In the genomic region with DNA sequence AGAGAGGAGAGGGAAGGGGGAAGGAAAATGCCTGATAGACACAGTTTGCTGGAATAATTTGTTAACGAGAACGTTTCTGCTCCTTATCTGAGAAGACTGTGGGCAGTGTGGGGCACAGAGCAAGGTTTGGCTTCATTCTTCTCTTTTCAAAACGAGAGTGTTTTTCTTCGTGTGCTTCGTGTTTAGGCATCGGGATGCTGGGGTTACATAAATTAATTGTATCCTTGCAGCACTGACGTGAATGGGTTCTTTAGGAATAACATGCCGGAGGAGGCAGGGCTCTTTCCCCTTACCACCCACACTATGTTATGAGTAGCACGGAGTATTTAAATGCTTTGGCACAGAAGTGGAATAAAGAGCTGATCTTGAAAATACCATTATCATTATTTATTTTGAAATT, we compare ENCODE assay signal across 21 mouse cellular contexts.
DNase-seq lines count a peak whose midpoint lies in the region; ATAC-seq and TF ChIP-seq lines count a peak whose summit lies in the region.
"Had no signal": no experiment of that assay in that cellular context is flagged by ENCODE, and none has a peak within 500 bp of the region (broad histone marks: within the 10 kb centered on the region; RNA-seq: fewer than 3 reads in every experiment).

No protein-coding gene starts in this region.

- WGBS in hindbrain, postnatal 0 days, result 50% methylated on average over 9 of the region's 9 CpGs
- 59% methylated on average over 9 of the region's 9 CpGs for WGBS in hindbrain, embryonic 16.5 days
- 35% methylated on average over 9 of the region's 9 CpGs for WGBS in lung, embryonic 14.5 days
- 54% methylated on average over 9 of the region's 9 CpGs for WGBS in lung, postnatal 0 days

- H3K27ac ChIP-seq in hindbrain, postnatal 0 days, result no peak overlapping the region
- H3K27ac ChIP-seq in hindbrain, embryonic 16.5 days (ENCODE audit: low read depth, low read length), result no peak overlapping the region
- 0 out of 2 replicates have a peak overlapping the region, but pooled peaks have one; percentile 18 for H3K27ac ChIP-seq in lung, embryonic 14.5 days (ENCODE audit: low read depth)
- no peak overlapping the region for H3K27ac ChIP-seq in lung, postnatal 0 days (ENCODE audit: low read length)
- H3K27ac ChIP-seq in cortical plate, adult 2 months (ENCODE audit: insufficient read depth, low read length), result peak overlapping the region; percentile 37; the same call in 1 of the 2 replicates
- H3K27ac ChIP-seq: forebrain, embryonic 13.5 days; hindbrain, embryonic 13.5 days; macrophage; midbrain, embryonic 10.5 days had no signal

- H3K9me3 ChIP-seq in hindbrain, postnatal 0 days (ENCODE audit: low read length), result no peaks in the 10 kb centered on the region
- no peaks in the 10 kb centered on the region for H3K9me3 ChIP-seq in hindbrain, embryonic 16.5 days (ENCODE audit: control insufficient read depth, low read length)
- H3K9me3 ChIP-seq in lung, embryonic 14.5 days (ENCODE audit: low read depth, low read length), result no peaks in the 10 kb centered on the region
- no peaks in the 10 kb centered on the region for H3K9me3 ChIP-seq in lung, postnatal 0 days (ENCODE audit: low read length)
- H3K9me3 ChIP-seq: forebrain, embryonic 13.5 days; heart, embryonic 12.5 days; hindbrain, embryonic 13.5 days; midbrain, embryonic 10.5 days had no signal

- H3K4me3 ChIP-seq in hindbrain, postnatal 0 days (ENCODE audit: low read length), result no peak overlapping the region
- H3K4me3 ChIP-seq in hindbrain, embryonic 16.5 days (ENCODE audit: low read length), result no peak overlapping the region
- no peak overlapping the region for H3K4me3 ChIP-seq in lung, embryonic 14.5 days (ENCODE audit: low read depth, low read length)
- no peak overlapping the region for H3K4me3 ChIP-seq in lung, postnatal 0 days (ENCODE audit: low read depth, low read length)
- H3K4me3 ChIP-seq in cortical plate, adult 2 months (ENCODE audit: insufficient read depth, low read length), result peak overlapping the region; percentile 23; the same call in 1 of the 2 replicates
- H3K4me3 ChIP-seq: forebrain, embryonic 13.5 days; heart, embryonic 12.5 days; hindbrain, embryonic 13.5 days; midbrain, embryonic 10.5 days had no signal

- H3K27me3 ChIP-seq in hindbrain, postnatal 0 days (ENCODE audit: insufficient read depth, low read length), result no peaks in the 10 kb centered on the region
- H3K27me3 ChIP-seq in hindbrain, embryonic 16.5 days (replicated peaks; ENCODE audit: control insufficient read depth, insufficient read depth, low read length), result no peaks in the 10 kb centered on the region
- no peaks in the 10 kb centered on the region for H3K27me3 ChIP-seq in lung, embryonic 14.5 days (ENCODE audit: insufficient read depth, low read length)
- no peaks in the 10 kb centered on the region for H3K27me3 ChIP-seq in lung, postnatal 0 days (replicated peaks; ENCODE audit: insufficient read depth, low read length)
- H3K27me3 ChIP-seq: forebrain, embryonic 13.5 days; heart, embryonic 12.5 days; hindbrain, embryonic 13.5 days had no signal

- no peak for TF ChIP-seq CTCF in hindbrain, postnatal 0 days (IDR thresholded peaks at IDR 0.05; ENCODE audit: low read depth)
- TF ChIP-seq CTCF in lung, embryonic 14.5 days (IDR thresholded peaks at IDR 0.05; ENCODE audit: low read depth), result no peak
- TF ChIP-seq CTCF in lung, postnatal 0 days (IDR thresholded peaks at IDR 0.05), result no peak
- TF ChIP-seq CTCF in cortical plate, adult 2 months (IDR thresholded peaks at IDR 0.05; ENCODE audit: extremely low read depth, insufficient read depth, low read length), result no peak

- peak overlapping the region; percentile 11; the same call in 1 of the 2 replicates for H3K4me2 ChIP-seq in hindbrain, postnatal 0 days (ENCODE audit: low read depth, low read length)
- no peak overlapping the region; the same call in 1 of the 2 replicates for H3K4me2 ChIP-seq in hindbrain, embryonic 16.5 days (ENCODE audit: low read length)
- H3K4me2 ChIP-seq in lung, embryonic 14.5 days, result 0 out of 2 replicates have a peak overlapping the region, but pooled peaks have one; percentile 29
- no peak overlapping the region for H3K4me2 ChIP-seq in lung, postnatal 0 days (replicated peaks; ENCODE audit: low read depth, low read length)
- H3K4me2 ChIP-seq: forebrain, embryonic 13.5 days; heart, embryonic 12.5 days; hindbrain, embryonic 13.5 days had no signal

- H3K4me1 ChIP-seq in hindbrain, postnatal 0 days (ENCODE audit: insufficient read depth, low read length), result no peaks in the 10 kb centered on the region
- H3K4me1 ChIP-seq in hindbrain, embryonic 16.5 days (ENCODE audit: control insufficient read depth, insufficient read depth, low read depth, low read length), result no peaks in the 10 kb centered on the region
- H3K4me1 ChIP-seq in lung, embryonic 14.5 days (ENCODE audit: insufficient read depth), result no peaks in the 10 kb centered on the region
- H3K4me1 ChIP-seq in lung, postnatal 0 days (ENCODE audit: insufficient read depth, low read depth, low read length), result no peaks in the 10 kb centered on the region
- H3K4me1 ChIP-seq in cortical plate, adult 2 months (ENCODE audit: control insufficient read depth, insufficient read depth, low read length), result no peaks in the 10 kb centered on the region
- H3K4me1 ChIP-seq: forebrain, embryonic 13.5 days; heart, embryonic 12.5 days; hindbrain, embryonic 13.5 days; midbrain, embryonic 10.5 days had no signal

- H3K36me3 ChIP-seq in hindbrain, postnatal 0 days (ENCODE audit: insufficient read depth, low read length), result no peaks in the 10 kb centered on the region
- no peaks in the 10 kb centered on the region for H3K36me3 ChIP-seq in hindbrain, embryonic 16.5 days (ENCODE audit: control insufficient read depth, insufficient read depth, low read length)
- no peaks in the 10 kb centered on the region for H3K36me3 ChIP-seq in lung, embryonic 14.5 days (ENCODE audit: insufficient read depth)
- H3K36me3 ChIP-seq in lung, postnatal 0 days (ENCODE audit: insufficient read depth, low read length), result no peaks in the 10 kb centered on the region
- H3K36me3 ChIP-seq: heart, embryonic 12.5 days; hindbrain, embryonic 13.5 days; midbrain, embryonic 10.5 days had no signal

- intact Hi-C loops in left cerebral cortex, postnatal 25 days (cut with DNase I), result no loop called here

- no peak for TF ChIP-seq POLR2A in cortical plate, adult 2 months (IDR thresholded peaks at IDR 0.05; ENCODE audit: extremely low read depth, insufficient read depth, low read length)

- no peak for TF ChIP-seq EP300 in lung, postnatal 0 days (IDR thresholded peaks at IDR 0.05)

- H3K9ac ChIP-seq in hindbrain, postnatal 0 days (replicated peaks; ENCODE audit: low read length), result no peak overlapping the region
- no peak overlapping the region for H3K9ac ChIP-seq in hindbrain, embryonic 16.5 days (ENCODE audit: low read depth, low read length)
- no peak overlapping the region for H3K9ac ChIP-seq in lung, embryonic 14.5 days
- H3K9ac ChIP-seq in lung, postnatal 0 days (replicated peaks; ENCODE audit: low read depth), result no peak overlapping the region
- H3K9ac ChIP-seq: forebrain, embryonic 13.5 days; heart, embryonic 12.5 days; hindbrain, embryonic 13.5 days had no signal

- ATAC-seq in hindbrain, postnatal 0 days, result no peak
- no peak for ATAC-seq in hindbrain, embryonic 16.5 days
- peak; percentile 44; the same call in 1 of the 2 replicates for ATAC-seq in lung, embryonic 14.5 days (ENCODE audit: insufficient read depth)
- ATAC-seq in lung, postnatal 0 days, result no peak
- ATAC-seq in erythroid progenitor cell, adult 5-6 weeks (replicated peaks; ENCODE audit: low FRiP score, poor library complexity, severe bottlenecking), result no peak
- ATAC-seq: forebrain, embryonic 13.5 days had no signal

- DNase-seq in hindbrain, postnatal 0 days (ENCODE audit: low spot score), result no peak
- DNase-seq in lung, embryonic 14.5 days, result peak; percentile 53
- no peak for DNase-seq in lung, postnatal 0 days (ENCODE audit: low spot score)
- DNase-seq in left cerebral cortex, postnatal 25 days (ENCODE audit: low spot score in 2 of 2), result peak; percentile 34 to 62
- DNase-seq: adrenal gland, postnatal 25 days; B cell, adult 2 months; cerebellum, adult 2 months; cerebellum, postnatal 36 days; heart, postnatal 14 days; kidney, adult 11 months; liver; spleen, adult 18-20 months; thymus, postnatal 4 days had no signal

Comparison
In these comparisons a context has a peak if more than half of its experiments do, and no peak if none do; other contexts are left out.
1. DNase-seq: peak in lung, embryonic 14.5 days (single experiment) and left cerebral cortex, postnatal 25 days (2 of 2); none in hindbrain, postnatal 0 days (single experiment) and lung, postnatal 0 days (single experiment).
2. H3K27ac ChIP-seq: peak in lung, embryonic 14.5 days (single experiment) and cortical plate, adult 2 months (single experiment); none in hindbrain, postnatal 0 days (single experiment), hindbrain, embryonic 16.5 days (single experiment) and lung, postnatal 0 days (single experiment).
3. H3K4me2 ChIP-seq: peak in hindbrain, postnatal 0 days (single experiment) and lung, embryonic 14.5 days (single experiment); none in hindbrain, embryonic 16.5 days (single experiment) and lung, postnatal 0 days (single experiment).